ENCODE assay signal across 14 mouse cellular contexts in genomic region chr17:80732256-80732655, GRCm38 (mm10).
"Had no signal": no experiment of that assay in that cellular context is flagged by ENCODE, and none has a peak within 500 bp of the region (broad histone marks: within the 10 kb centered on the region; RNA-seq: fewer than 3 reads in every experiment).

No protein-coding gene starts in this region.

- H3K9ac ChIP-seq: intestine, embryonic 15.5 days; limb, embryonic 13.5 days; liver, embryonic 12.5 days; liver, embryonic 15.5 days; lung, embryonic 14.5 days had no signal

- H3K4me2 ChIP-seq: intestine, embryonic 15.5 days; limb, embryonic 13.5 days; liver, embryonic 12.5 days; liver, embryonic 15.5 days; lung, embryonic 14.5 days; midbrain, embryonic 11.5 days had no signal

- H3K36me3 ChIP-seq: intestine, embryonic 15.5 days; limb, embryonic 10.5 days; limb, embryonic 13.5 days; liver, embryonic 12.5 days; liver, embryonic 15.5 days had no signal

- H3K4me3 ChIP-seq: intestine, embryonic 15.5 days; layer of hippocampus, adult 2 months; limb, embryonic 10.5 days; limb, embryonic 13.5 days; liver, embryonic 12.5 days; liver, embryonic 15.5 days had no signal

- H3K9me3 ChIP-seq: intestine, embryonic 15.5 days; limb, embryonic 10.5 days; limb, embryonic 13.5 days; liver, embryonic 12.5 days; liver, embryonic 15.5 days had no signal

- ATAC-seq: intestine, embryonic 15.5 days; liver, embryonic 12.5 days had no signal

- H3K27ac ChIP-seq: intestine, embryonic 15.5 days; layer of hippocampus, adult 2 months; limb, embryonic 10.5 days; limb, embryonic 13.5 days; liver, embryonic 12.5 days; liver, embryonic 15.5 days had no signal

- H3K27me3 ChIP-seq: intestine, embryonic 15.5 days; limb, embryonic 13.5 days had no signal

- H3K4me1 ChIP-seq: intestine, embryonic 15.5 days had no signal

- DNase-seq: kidney, adult 18-20 months; layer of hippocampus, adult 9-11 months; liver; lung, embryonic 14.5 days; midbrain, embryonic 14.5 days; thymus, adult 18-20 months; thymus, postnatal 36 days had no signal
